Mouse (Mus musculus) embryonic facial prominence, embryonic 11.5 days (tissue): ENCODE data around the gene Gpd2. TPM values are rescaled to one million over a fixed set of nuclear protein-coding genes. Genes with fewer than 3 reads are reported as not detected.
A peak's percentile ranks its signal among the peaks of the same experiment; 100 is the strongest.

Experiments used
- ATAC-seq: fragments of 200-750 bp; cut with Nextera tagmentation; replicated peaks from 2 replicates; pipeline ENCODE4 v1.8.0; 2017; ENCODE audit warnings: low read depth; ENCODE audit not compliant: insufficient number of reproducible peaks, low FRiP score, low TSS enrichment
- DNase-seq: peaks from one replicate; pipeline ENCODE4 v3.0.0-alpha.2; 2015; ENCODE audit warnings: low spot score
- H3K27ac ChIP-seq: fragments of 300-500 bp; sonication (generic); replicated peaks from 2 replicates; pipeline ENCODE4 v1.5.1; 2014; ENCODE audit warnings: mild to moderate bottlenecking, low read depth, low read length, control low read depth
- H3K27me3 ChIP-seq: fragments of 300-500 bp; sonication (generic); 2 replicates; pipeline ENCODE4 v1.6.1; 2014; ENCODE audit warnings: mild to moderate bottlenecking, low read length, moderate library complexity, mixed read lengths; ENCODE audit not compliant: control insufficient read depth, insufficient read depth
- H3K36me3 ChIP-seq: fragments of 300-500 bp; sonication (generic); replicated peaks from 2 replicates; pipeline ENCODE4 v1.6.1; 2014; ENCODE audit warnings: low read depth, mild to moderate bottlenecking, low read length, moderate library complexity, mixed read lengths; ENCODE audit not compliant: control insufficient read depth, insufficient read depth
- H3K4me1 ChIP-seq: fragments of 300-500 bp; sonication (generic); 2 replicates; pipeline ENCODE4 v1.6.1; 2014; ENCODE audit warnings: low read length, mixed read lengths; ENCODE audit not compliant: control insufficient read depth, insufficient read depth
- H3K4me2 ChIP-seq: fragments of 300-500 bp; sonication (generic); 2 replicates; pipeline ENCODE4 v1.6.1; 2014; ENCODE audit warnings: low read depth, mild to moderate bottlenecking, control low read depth, low read length, moderate library complexity
- H3K4me3 ChIP-seq: fragments of 300-500 bp; sonication (generic); 2 replicates; pipeline ENCODE4 v1.5.1; 2014; ENCODE audit warnings: low read depth, low read length, control low read depth
- H3K9ac ChIP-seq: fragments of 300-500 bp; sonication (generic); replicated peaks from 2 replicates; pipeline ENCODE4 v1.6.1; 2014; ENCODE audit warnings: mild to moderate bottlenecking, control low read depth, low read length
- H3K9me3 ChIP-seq: fragments of 300-500 bp; sonication (generic); replicated peaks from 2 replicates; pipeline ENCODE4 v1.6.1; 2016; ENCODE audit warnings: mild to moderate bottlenecking, low read length, inconsistent platforms, mixed read lengths; ENCODE audit not compliant: control insufficient read depth
- WGBS: fragments of 180-500 bp; shearing (Covaris S2); extraction: QIAGEN DNeasy Blood & Tissue Kit; methylation state at CpG from one replicate; pipeline ENCODE4 v1.1.7; 2014; 5-methylcytosine and 5-hydroxymethylcytosine counted together
- polyA plus RNA-seq: library from polyadenylated mRNA; unstranded; fragments of >200 nt; fragmentation: Nextera tagmentation; extraction: Ambion mirVana; gene quantifications from 2 replicates; pipeline ENCODE4 v1.2.1, GENCODE M21; 2014

Gene Gpd2
- polyA plus RNA-seq, 1 experiment from 2014 or later = 17.5 TPM

GRCm38 (mm10) chr2:57223288-57224026, 14.0 kb upstream of the Gpd2 start:
- WGBS = 82% methylated on average over 3 of the region's 3 CpGs
- H3K9me3 ChIP-seq = no peaks in the 10 kb centered on the region
- no peak for DNase-seq
- ATAC-seq = no peak
- no peaks in the 10 kb centered on the region for H3K36me3 ChIP-seq
- no peak overlapping the region for H3K27ac ChIP-seq
- H3K4me3 ChIP-seq = no peak overlapping the region
- H3K4me1 ChIP-seq = no peaks in the 10 kb centered on the region
- H3K9ac ChIP-seq = no peak overlapping the region
- no peaks in the 10 kb centered on the region for H3K27me3 ChIP-seq
- no peak overlapping the region for H3K4me2 ChIP-seq

- ATAC-seq = no peak
- 69% methylated on average over 2 of the region's 2 CpGs for WGBS
- H3K4me1 ChIP-seq = no peaks in the 10 kb centered on the region
These were observed 12.2 kb upstream of the Gpd2 start for GRCm38 (mm10) chr2:57225236-57225635.

GRCm38 (mm10) chr2:57227425-57227824, 10.0 kb upstream of the Gpd2 start:
- Histone ChIP-seq H3K36me3 (no peaks in the 10 kb centered on the region), H3K4me2 (no peak overlapping the region), H3K9me3 (no peaks in the 10 kb centered on the region), H3K4me3 (no peak overlapping the region), H3K4me1 (no peaks in the 10 kb centered on the region), H3K27ac (no peak overlapping the region), H3K9ac (no peak overlapping the region), H3K27me3 (no peaks in the 10 kb centered on the region)
- DNase-seq = no peak
- no peak for ATAC-seq
- WGBS = 85% methylated on average over 3 of the region's 3 CpGs

More at GRCm38 (mm10) chr2:57225236-57225635, 12.2 kb upstream of the Gpd2 start:
- Histone ChIP-seq H3K36me3 (no peaks in the 10 kb centered on the region), H3K9ac (no peak overlapping the region), H3K4me2 (no peak overlapping the region; the same call in 1 of the 2 replicates), H3K4me3 (no peak overlapping the region), H3K27me3 (no peaks in the 10 kb centered on the region), H3K9me3 (no peaks in the 10 kb centered on the region), H3K27ac (no peak overlapping the region)
- no peak for DNase-seq

GRCm38 (mm10) chr2:57229647-57230240, 7.7 kb upstream of the Gpd2 start:
- Histone ChIP-seq H3K36me3 (no peaks in the 10 kb centered on the region), H3K9ac (no peak overlapping the region), H3K27me3 (no peaks in the 10 kb centered on the region), H3K9me3 (no peaks in the 10 kb centered on the region), H3K4me3 (no peak overlapping the region), H3K4me1 (no peaks in the 10 kb centered on the region), H3K27ac (no peak overlapping the region), H3K4me2 (no peak overlapping the region)
- DNase-seq = peak; percentile 70
- WGBS = 38% methylated on average over 4 of the region's 4 CpGs
- ATAC-seq = peak; percentile 72; the same call in 1 of the 2 replicates

- 77% methylated on average over 5 of the region's 5 CpGs for WGBS
These were observed 6.0 kb upstream of the Gpd2 start for GRCm38 (mm10) chr2:57231432-57231831.

GRCm38 (mm10) chr2:57232328-57232727, 5.1 kb upstream of the Gpd2 start:
- no peak for DNase-seq
- WGBS = 86% methylated on average over 8 of the region's 8 CpGs

More at GRCm38 (mm10) chr2:57231432-57231831, 6.0 kb upstream of the Gpd2 start:
- DNase-seq (no peak), ATAC-seq (no peak)
- Histone ChIP-seq H3K4me2 (no peak overlapping the region), H3K9me3 (no peaks in the 10 kb centered on the region), H3K4me1 (no peaks in the 10 kb centered on the region), H3K27ac (no peak overlapping the region), H3K36me3 (no peaks in the 10 kb centered on the region), H3K4me3 (no peak overlapping the region), H3K9ac (no peak overlapping the region), H3K27me3 (no peaks in the 10 kb centered on the region)

GRCm38 (mm10) chr2:57236246-57236645, 1.2 kb upstream of the Gpd2 start:
- WGBS = 81% methylated on average over 2 of the region's 2 CpGs
- H3K9ac ChIP-seq = no peak overlapping the region
- H3K36me3 ChIP-seq = no peaks in the 10 kb centered on the region
- ATAC-seq = no peak
- DNase-seq = no peak
- H3K4me2 ChIP-seq = no peak overlapping the region
- H3K27me3 ChIP-seq = no peaks in the 10 kb centered on the region
- no peak overlapping the region for H3K27ac ChIP-seq
- H3K9me3 ChIP-seq = no peaks in the 10 kb centered on the region
- H3K4me1 ChIP-seq = no peaks in the 10 kb centered on the region
- no peak overlapping the region for H3K4me3 ChIP-seq

More at GRCm38 (mm10) chr2:57232328-57232727, 5.1 kb upstream of the Gpd2 start:
- no peak for ATAC-seq
- H3K9me3 ChIP-seq = no peaks in the 10 kb centered on the region
- no peaks in the 10 kb centered on the region for H3K4me1 ChIP-seq
- no peaks in the 10 kb centered on the region for H3K36me3 ChIP-seq
- H3K4me3 ChIP-seq = no peak overlapping the region
- H3K4me2 ChIP-seq = no peak overlapping the region
- no peak overlapping the region for H3K27ac ChIP-seq
- H3K27me3 ChIP-seq = no peaks in the 10 kb centered on the region
- no peak overlapping the region for H3K9ac ChIP-seq

- no peak for ATAC-seq
- no peak overlapping the region for H3K9ac ChIP-seq
- no peaks in the 10 kb centered on the region for H3K9me3 ChIP-seq
- no peaks in the 10 kb centered on the region for H3K36me3 ChIP-seq
- 48% methylated on average over 6 of the region's 6 CpGs for WGBS
- H3K4me1 ChIP-seq = no peaks in the 10 kb centered on the region
- H3K4me2 ChIP-seq = no peak overlapping the region
- no peak for DNase-seq
- no peak overlapping the region for H3K27ac ChIP-seq
- H3K27me3 ChIP-seq = no peaks in the 10 kb centered on the region
- no peak overlapping the region for H3K4me3 ChIP-seq
These were observed 409 bp upstream of the Gpd2 start for GRCm38 (mm10) chr2:57237026-57237425.
